Mouse (Mus musculus) kidney, embryonic 15.5 days (tissue): ENCODE data around the gene Usf2. TPM values are rescaled to one million over a fixed set of nuclear protein-coding genes. Genes with fewer than 3 reads are reported as not detected.
A peak's percentile ranks its signal among the peaks of the same experiment; 100 is the strongest.

Source experiments
- ATAC-seq: fragments of 200-750 bp; cut with Nextera tagmentation; replicated peaks from 2 replicates; pipeline ENCODE4 v1.8.0; 2017; ENCODE audit warnings: moderate TSS enrichment; ENCODE audit not compliant: low FRiP score
- H3K27ac ChIP-seq: fragments of 300-500 bp; sonication (generic); 2 replicates; pipeline ENCODE4 v1.5.1; 2015; ENCODE audit warnings: mild to moderate bottlenecking, inconsistent platforms
- H3K27me3 ChIP-seq: fragments of 300-500 bp; sonication (generic); 2 replicates; pipeline ENCODE4 v1.6.1; 2015; ENCODE audit warnings: inconsistent platforms
- H3K36me3 ChIP-seq: fragments of 300-500 bp; sonication (generic); 2 replicates; pipeline ENCODE4 v1.6.1; 2015; ENCODE audit warnings: inconsistent platforms
- H3K4me1 ChIP-seq: fragments of 300-500 bp; sonication (generic); 2 replicates; pipeline ENCODE4 v1.6.1; 2015; ENCODE audit warnings: inconsistent platforms
- H3K4me2 ChIP-seq: fragments of 300-500 bp; sonication (generic); 2 replicates; pipeline ENCODE4 v1.6.1; 2015; ENCODE audit warnings: moderate library complexity, mild to moderate bottlenecking, inconsistent platforms
- H3K4me3 ChIP-seq: fragments of 300-500 bp; sonication (generic); replicated peaks from 2 replicates; pipeline ENCODE4 v1.5.1; 2015; ENCODE audit warnings: mild to moderate bottlenecking, inconsistent platforms
- H3K9ac ChIP-seq: fragments of 300-500 bp; sonication (generic); 2 replicates; pipeline ENCODE4 v1.6.1; 2015; ENCODE audit warnings: mild to moderate bottlenecking, inconsistent platforms
- H3K9me3 ChIP-seq: fragments of 300-500 bp; sonication (generic); replicated peaks from 2 replicates; pipeline ENCODE4 v1.6.1; 2016; ENCODE audit warnings: inconsistent platforms
- WGBS: fragments of 180-500 bp; shearing (Covaris S2); methylation state at CpG from one replicate; pipeline ENCODE4 v1.1.7; 2015; ENCODE audit warnings: mixed read lengths; 5-methylcytosine and 5-hydroxymethylcytosine counted together
- polyA plus RNA-seq: library from polyadenylated mRNA; unstranded; fragments of >200 nt; fragmentation: Nextera tagmentation; extraction: Ambion mirVana; gene quantifications from 2 replicates; pipeline ENCODE4 v1.2.1, GENCODE M21; 2015

Usf2 gene
- polyA plus RNA-seq, 1 experiment from 2014 or later, result 25.3 TPM

GRCm38 (mm10) chr7:30908992-30909431, 47.6 kb downstream of the Usf2 start:
- Histone ChIP-seq H3K27me3 (peaks cover 7% of the 10 kb centered on the region), H3K4me2 (peak overlapping the region; percentile 71), H3K4me1 (peaks cover 13% of the 10 kb centered on the region), H3K36me3 (no peaks in the 10 kb centered on the region), H3K27ac (no peak overlapping the region), H3K9ac (no peak overlapping the region), H3K4me3 (peak overlapping the region; percentile 40), H3K9me3 (no peaks in the 10 kb centered on the region)
- ATAC-seq, result peak; percentile 50; the same call in 1 of the 2 replicates
- 27% methylated on average over 16 of the region's 17 CpGs for WGBS

DNA sequence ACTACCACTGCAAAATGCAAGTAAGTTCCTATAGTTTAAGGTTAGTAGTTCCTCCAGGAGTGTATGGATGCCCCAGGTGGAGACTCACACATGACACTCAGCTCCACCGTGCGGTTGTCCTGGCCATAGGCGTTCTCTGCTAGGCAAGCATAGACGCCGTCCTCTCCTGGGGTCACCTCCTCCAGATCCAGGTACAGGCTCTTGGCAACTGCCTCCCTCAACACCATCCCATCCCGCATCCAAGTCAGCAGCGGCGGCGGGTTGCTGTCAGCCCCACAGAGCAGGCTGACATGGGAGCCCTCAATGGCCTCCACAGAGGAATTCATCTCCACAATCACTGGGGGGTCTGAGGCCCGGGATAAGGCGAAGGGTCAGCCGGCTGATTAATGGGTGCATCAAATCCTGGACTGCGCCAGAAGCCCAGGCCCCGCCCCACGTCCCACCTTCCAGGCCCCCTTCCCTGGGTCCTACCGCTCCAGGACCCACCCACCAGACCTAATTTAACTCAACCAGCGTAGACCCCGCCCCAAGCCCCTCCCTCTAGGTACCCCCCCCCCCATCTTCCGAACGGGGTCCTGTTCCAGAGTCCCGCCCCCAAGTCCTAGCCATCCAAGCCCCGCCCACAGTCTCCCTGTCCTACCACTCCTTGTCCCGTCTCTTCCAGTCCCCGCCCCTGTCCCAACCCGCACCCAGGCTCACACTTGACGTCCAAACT, 48.2 kb downstream of the Usf2 start:
- H3K27ac ChIP-seq, result no peak overlapping the region
- H3K4me2 ChIP-seq, result peak overlapping the region; percentile 71
- H3K36me3 ChIP-seq, result no peaks in the 10 kb centered on the region
- WGBS, result 1% methylated on average over 24 of the region's 26 CpGs
- H3K27me3 ChIP-seq, result peaks cover 7% of the 10 kb centered on the region
- H3K4me3 ChIP-seq, result peak overlapping the region; percentile 40
- H3K9me3 ChIP-seq, result no peaks in the 10 kb centered on the region
- peak; percentile 86 for ATAC-seq
- H3K4me1 ChIP-seq, result peaks cover 13% of the 10 kb centered on the region
- H3K9ac ChIP-seq, result no peak overlapping the region

DNA sequence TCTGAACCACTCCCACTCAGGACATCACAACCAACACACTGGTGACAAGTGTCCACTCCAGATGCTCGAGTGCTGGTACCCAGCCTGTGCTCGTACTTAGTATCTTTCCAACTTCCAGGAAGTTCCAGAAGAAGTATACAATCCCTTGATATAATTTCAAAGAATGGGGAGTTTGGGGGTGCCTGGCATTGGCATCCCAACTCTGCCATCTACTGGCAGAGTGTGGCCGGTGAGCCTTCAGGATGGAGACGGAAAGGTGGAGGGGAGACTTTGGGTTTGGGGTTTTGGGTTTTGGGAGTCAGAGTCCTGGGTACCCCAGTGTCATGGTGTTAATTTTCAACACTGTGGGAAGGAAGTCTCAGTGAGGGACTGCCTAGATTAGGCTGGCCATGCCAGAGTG, 52.6 kb downstream of the Usf2 start:
- H3K27me3 ChIP-seq, result peaks cover 7% of the 10 kb centered on the region
- no peak overlapping the region for H3K9ac ChIP-seq
- no peaks in the 10 kb centered on the region for H3K36me3 ChIP-seq
- H3K4me3 ChIP-seq, result no peak overlapping the region
- H3K4me1 ChIP-seq, result peaks cover 18% of the 10 kb centered on the region
- H3K4me2 ChIP-seq, result no peak overlapping the region
- no peak overlapping the region for H3K27ac ChIP-seq
- no peaks in the 10 kb centered on the region for H3K9me3 ChIP-seq
- WGBS, result 46% methylated on average over 4 of the region's 4 CpGs
- ATAC-seq, result no peak

Other genes with a start within 250 kb of the Usf2 start
- 1.3 and 1.5 TPM in 2 replicates for gene Atp4a, start 244.6 kb downstream of the Usf2 start, polyA plus RNA-seq
- gene Tmem147, start 227.3 kb downstream of the Usf2 start, polyA plus RNA-seq, result 180 and 192 TPM in 2 replicates
- 0.35 and 0.68 TPM in 2 replicates for gene Gapdhs, start 213.1 kb downstream of the Usf2 start, polyA plus RNA-seq
- 2.2 and 2.6 TPM in 2 replicates for gene Sbsn, start 205.3 kb downstream of the Usf2 start, polyA plus RNA-seq
- gene Dmkn, start 193.0 kb downstream of the Usf2 start, polyA plus RNA-seq, result 1.3 and 7.7 TPM in 2 replicates
- 5.8 and 26.9 TPM in 2 replicates for gene Krtdap, start 168.9 kb downstream of the Usf2 start, polyA plus RNA-seq
- 0.19 and 0.49 TPM in 2 replicates for gene Ffar2, start 133.0 kb downstream of the Usf2 start, polyA plus RNA-seq
- 0.22 and 0.88 TPM in 2 replicates for gene Ffar3, start 100.6 kb downstream of the Usf2 start, polyA plus RNA-seq
- gene Ffar1, start 95.2 kb downstream of the Usf2 start, polyA plus RNA-seq, result not detected in 2 replicates
- gene Cd22, start 76.5 kb downstream of the Usf2 start, polyA plus RNA-seq, result 0.12 and 0.19 TPM in 2 replicates
- gene Mag, start 41.9 kb downstream of the Usf2 start, polyA plus RNA-seq, result 0.39 and 0.61 TPM in 2 replicates
- not detected in 2 replicates for gene Hamp2, start 32.1 kb downstream of the Usf2 start, polyA plus RNA-seq
- gene Hamp, start 12.8 kb downstream of the Usf2 start, polyA plus RNA-seq, result not detected in 2 replicates
- gene Lsr, start 16.7 kb upstream of the Usf2 start, polyA plus RNA-seq, result 62.7 and 62.8 TPM in 2 replicates
- gene Fam187b, start 17.0 kb upstream of the Usf2 start, polyA plus RNA-seq, result 5.8 and 6.8 TPM in 2 replicates
- 30.6 and 35.0 TPM in 2 replicates for gene Fxyd5, start 85.7 kb upstream of the Usf2 start, polyA plus RNA-seq
- gene Fxyd7, start 94.7 kb upstream of the Usf2 start, polyA plus RNA-seq, result 8.2 and 11.2 TPM in 2 replicates
- gene Fxyd1, start 100.4 kb upstream of the Usf2 start, polyA plus RNA-seq, result 50.8 and 57.9 TPM in 2 replicates
- 0.34 and 0.44 TPM in 2 replicates for gene Lgi4, start 102.5 kb upstream of the Usf2 start, polyA plus RNA-seq
- gene Fxyd3, start 119.9 kb upstream of the Usf2 start, polyA plus RNA-seq, result 14.3 and 14.8 TPM in 2 replicates
- gene Hpn, start 158.5 kb upstream of the Usf2 start, polyA plus RNA-seq, result 40.6 and 45.0 TPM in 2 replicates
- 1.4 and 2.0 TPM in 2 replicates for gene Scn1b, start 170.2 kb upstream of the Usf2 start, polyA plus RNA-seq
- gene Gramd1a, start 199.1 kb upstream of the Usf2 start, polyA plus RNA-seq, result 60.6 and 69.5 TPM in 2 replicates